ENCODE assay signal across 23 mouse cellular contexts in genomic region chr7:138514171-138514570, GRCm38 (mm10).
A peak's percentile ranks its signal among the peaks of the same experiment; 100 is the strongest.
DNase-seq lines count a peak whose midpoint lies in the region; ATAC-seq lines count a peak whose summit lies in the region.
"Had no signal": no experiment of that assay in that cellular context is flagged by ENCODE, and none has a peak within 500 bp of the region (broad histone marks: within the 10 kb centered on the region; RNA-seq: fewer than 3 reads in every experiment).

No protein-coding gene starts in this region.

- no peaks in the 10 kb centered on the region for H3K9me3 ChIP-seq in kidney, embryonic 14.5 days (ENCODE audit: control insufficient read depth, low read length)
- H3K9me3 ChIP-seq in kidney, embryonic 15.5 days (replicated peaks): no peaks in the 10 kb centered on the region
- H3K9me3 ChIP-seq: embryonic facial prominence, embryonic 10.5 days; embryonic facial prominence, embryonic 12.5 days; forebrain, embryonic 13.5 days; forebrain, embryonic 15.5 days had no signal

- H3K4me2 ChIP-seq in kidney, embryonic 14.5 days (replicated peaks; ENCODE audit: low read depth, low read length): no peak overlapping the region
- H3K4me2 ChIP-seq in kidney, embryonic 15.5 days: no peak overlapping the region
- H3K4me2 ChIP-seq: embryonic facial prominence, embryonic 12.5 days; forebrain, embryonic 13.5 days; forebrain, embryonic 15.5 days had no signal

- no peak overlapping the region for H3K9ac ChIP-seq in kidney, embryonic 14.5 days (ENCODE audit: low read depth, low read length)
- no peak overlapping the region for H3K9ac ChIP-seq in kidney, embryonic 15.5 days
- H3K9ac ChIP-seq: embryonic facial prominence, embryonic 12.5 days; forebrain, embryonic 13.5 days; forebrain, embryonic 15.5 days had no signal

- no peak overlapping the region for H3K4me3 ChIP-seq in kidney, embryonic 14.5 days (ENCODE audit: low read length)
- H3K4me3 ChIP-seq in kidney, embryonic 15.5 days (replicated peaks): no peak overlapping the region
- H3K4me3 ChIP-seq: embryonic facial prominence, embryonic 10.5 days; embryonic facial prominence, embryonic 12.5 days; forebrain, embryonic 13.5 days; forebrain, embryonic 15.5 days had no signal

- H3K27me3 ChIP-seq in kidney, embryonic 14.5 days (ENCODE audit: control insufficient read depth, insufficient read depth, low read length): no peaks in the 10 kb centered on the region
- H3K27me3 ChIP-seq in kidney, embryonic 15.5 days: no peaks in the 10 kb centered on the region
- H3K27me3 ChIP-seq: embryonic facial prominence, embryonic 12.5 days; forebrain, embryonic 13.5 days; forebrain, embryonic 15.5 days; Patski had no signal

- H3K4me1 ChIP-seq in kidney, embryonic 14.5 days (ENCODE audit: control insufficient read depth, insufficient read depth, low read length): no peaks in the 10 kb centered on the region
- no peaks in the 10 kb centered on the region for H3K4me1 ChIP-seq in kidney, embryonic 15.5 days
- H3K4me1 ChIP-seq: embryonic facial prominence, embryonic 10.5 days; embryonic facial prominence, embryonic 12.5 days; forebrain, embryonic 13.5 days; forebrain, embryonic 15.5 days had no signal

- no peak for ATAC-seq in kidney, embryonic 14.5 days (ENCODE audit: low FRiP score, low TSS enrichment)
- ATAC-seq in kidney, embryonic 15.5 days (replicated peaks; ENCODE audit: low FRiP score): no peak
- ATAC-seq: activated CD4-positive, CD25-positive, alpha-beta regulatory T cell, adult 4 months; CD4-positive, CD25-positive, alpha-beta regulatory T cell, adult 4 months; forebrain, embryonic 13.5 days; forebrain, embryonic 15.5 days; Patski had no signal

- no peaks in the 10 kb centered on the region for H3K36me3 ChIP-seq in kidney, embryonic 14.5 days (ENCODE audit: control insufficient read depth, insufficient read depth, low read length)
- H3K36me3 ChIP-seq in kidney, embryonic 15.5 days: no peaks in the 10 kb centered on the region
- H3K36me3 ChIP-seq: embryonic facial prominence, embryonic 10.5 days; embryonic facial prominence, embryonic 12.5 days; forebrain, embryonic 15.5 days; G1E had no signal

- peak; percentile 33 for DNase-seq in kidney, adult 11 months
- peak; percentile 43 to 51 for DNase-seq in kidney, adult 8-10 months
- DNase-seq in kidney, postnatal 10 days: no peak
- DNase-seq in kidney, postnatal 36 days: peak; percentile 18 to 48
- DNase-seq: adrenal gland, adult 8-10 months; adrenal gland, postnatal 14 days; adrenal gland, postnatal 36 days; B cell, adult 2 months; cerebellum, adult 11-12 months; cerebellum, adult 2 months; cerebellum, adult 9-10 months; cerebellum, postnatal 10 days; cerebellum, postnatal 25 days had no signal

- WGBS in kidney, embryonic 14.5 days: 60% methylated on average over 2 of the region's 2 CpGs
- 65% methylated on average over 2 of the region's 2 CpGs for WGBS in kidney, embryonic 15.5 days

- H3K27ac ChIP-seq in kidney, embryonic 14.5 days (ENCODE audit: low read depth, low read length): no peak overlapping the region
- no peak overlapping the region for H3K27ac ChIP-seq in kidney, embryonic 15.5 days
- H3K27ac ChIP-seq: embryonic facial prominence, embryonic 10.5 days; embryonic facial prominence, embryonic 12.5 days; forebrain, embryonic 13.5 days; forebrain, embryonic 15.5 days had no signal
